Mouse (Mus musculus): ENCODE results near the gene Pex6. TPM values are rescaled to one million over a fixed set of nuclear protein-coding genes. Genes with fewer than 3 reads are reported as not detected.

Gene Pex6
- total and polyA plus RNA-seq, 3 experiments = 13.7 to 31.8 (median 26.5) TPM

GRCm38 (mm10) chr17:46774131-46774472, 62.8 kb downstream of the Pex6 start:
- no peaks in the 10 kb centered on the region for H3K9me3 ChIP-seq (replicated peaks; ENCODE audit: low read length)
- no peak for DNase-seq (ENCODE audit: extremely low read depth)
- in situ Hi-C loops (cut with MboI; ENCODE audit: low pct_ligation_motif_present, low pct_unique_long_range_greater_than_20kb, low sequenced_read_pairs) = loop anchor here (5.0 kb wide), 2 partner anchors 37 to 122 kb away; partner anchors contain the start of gene Cul7
- TF ChIP-seq POLR2A (IDR thresholded peaks at IDR 0.05; ENCODE audit: low read depth, low read length) = peak; percentile 55; the same call in 1 of the 2 replicates
- TF ChIP-seq SIN3A (IDR thresholded peaks at IDR 0.05; ENCODE audit: low read length) = no peak
- H3K79me2 ChIP-seq (replicated peaks; ENCODE audit: control insufficient read depth, extremely low read depth, insufficient read depth, poor library complexity, severe bottlenecking) = peaks cover 8% of the 10 kb centered on the region
- H3K4me3 ChIP-seq (replicated peaks in 1 of 3; ENCODE audit: low read depth in 2 of 3, low read length in 2 of 3, poor library complexity in 1 of 3) = peak overlapping the region in 1 of 3 experiments; percentile 13
- no peaks in the 10 kb centered on the region for H3K27me3 ChIP-seq (replicated peaks)
- peaks cover 42 to 46% of the 10 kb centered on the region in 2 experiments for H3K36me3 ChIP-seq (replicated peaks in 1 of 2; ENCODE audit: control insufficient read depth in 1 of 2, insufficient read depth in 1 of 2, low read length in 1 of 2)
- dilution Hi-C loops (cut with MboI; ENCODE audit: extremely low pct_ligation_motif_present, extremely low pct_unique_long_range_greater_than_20kb, low sequenced_read_pairs) = no loop called here
- peak overlapping the region; percentile 87; the same call in 1 of the 2 replicates for H3K4me2 ChIP-seq (ENCODE audit: insufficient read depth, low read depth, poor library complexity, severe bottlenecking)
- peak overlapping the region; percentile 55 for H3K27ac ChIP-seq (ENCODE audit: insufficient read depth, low read depth)
- no peak overlapping the region for H3K9ac ChIP-seq (ENCODE audit: insufficient read depth, low read depth)
- peaks cover 3 to 26% of the 10 kb centered on the region in 2 experiments; a peak in 3 of 4 replicates for H3K4me1 ChIP-seq (ENCODE audit: control insufficient read depth in 1 of 2, insufficient read depth in 2 of 2)

- dilution Hi-C loops (cut with MboI; ENCODE audit: extremely low pct_ligation_motif_present, extremely low pct_unique_long_range_greater_than_20kb, low sequenced_read_pairs) (no loop called here), in situ Hi-C loops (cut with MboI; ENCODE audit: low pct_ligation_motif_present, low pct_unique_long_range_greater_than_20kb, low sequenced_read_pairs) (no loop called here)
- Histone ChIP-seq H3K9ac (ENCODE audit: insufficient read depth, low read depth) (no peak overlapping the region), H3K79me2 (replicated peaks; ENCODE audit: control insufficient read depth, extremely low read depth, insufficient read depth, poor library complexity, severe bottlenecking) (peaks cover 17% of the 10 kb centered on the region), H3K9me3 (replicated peaks; ENCODE audit: low read length) (no peaks in the 10 kb centered on the region), H3K4me1 (ENCODE audit: control insufficient read depth in 1 of 2, insufficient read depth in 2 of 2) (peaks cover 5 to 34% of the 10 kb centered on the region in 2 experiments; a peak in 3 of 4 replicates), H3K36me3 (replicated peaks in 1 of 2; ENCODE audit: control insufficient read depth in 1 of 2, insufficient read depth in 1 of 2, low read length in 1 of 2) (peaks cover 50 to 55% of the 10 kb centered on the region in 2 experiments), H3K27me3 (replicated peaks) (no peaks in the 10 kb centered on the region), H3K4me2 (ENCODE audit: insufficient read depth, low read depth, poor library complexity, severe bottlenecking) (no peak overlapping the region), H3K4me3 (replicated peaks in 1 of 3; ENCODE audit: low read depth in 2 of 3, low read length in 2 of 3, poor library complexity in 1 of 3) (no peak overlapping the region), H3K27ac (ENCODE audit: insufficient read depth, low read depth) (no peak overlapping the region)
- no peak for DNase-seq (ENCODE audit: extremely low read depth)
- TF ChIP-seq EP300 (IDR thresholded peaks at IDR 0.05; ENCODE audit: low read length) (no peak), CHD2 (IDR thresholded peaks at IDR 0.05; ENCODE audit: low read length) (no peak), RCOR1 (conservative IDR thresholded peaks at IDR 0.05; ENCODE audit: low read depth, low read length) (no peak), POLR2A (IDR thresholded peaks at IDR 0.05; ENCODE audit: low read depth, low read length) (no peak), UBTF (IDR thresholded peaks at IDR 0.05; ENCODE audit: low read depth, low read length) (no peak), MAZ (IDR thresholded peaks at IDR 0.05; ENCODE audit: low read depth, low read length) (no peak), KAT2A (IDR thresholded peaks at IDR 0.05; ENCODE audit: insufficient replicate concordance, low read length) (no peak), ETS1 (conservative IDR thresholded peaks at IDR 0.05; ENCODE audit: low read depth, low read length) (no peak)
These were observed 63.8 kb downstream of the Pex6 start for GRCm38 (mm10) chr17:46775070-46775469.

Other genes starting within 250 kb of the Pex6 start
- 0.04 and 0.08 TPM in 2 replicates for gene Ttbk1, start 223.8 kb upstream of the Pex6 start, total RNA-seq (2012; rRNA removed)
- gene Ttbk1, start 223.8 kb upstream of the Pex6 start, total RNA-seq (2014; rRNA removed) = not detected in 2 replicates
- not detected in 2 replicates for gene Ttbk1, start 223.8 kb upstream of the Pex6 start, polyA plus RNA-seq (2012; ENCODE audit: insufficient read length, low read depth)
- gene Dnph1, start 214.8 kb upstream of the Pex6 start, total RNA-seq (2012; rRNA removed) = 18.5 and 19.9 TPM in 2 replicates
- 27.3 and 30.2 TPM in 2 replicates for gene Dnph1, start 214.8 kb upstream of the Pex6 start, total RNA-seq (2014; rRNA removed)
- gene Dnph1, start 214.8 kb upstream of the Pex6 start, polyA plus RNA-seq (2012; ENCODE audit: insufficient read length, low read depth) = 27.2 and 28.4 TPM in 2 replicates
- 0.08 TPM in 2 replicates for gene Cul9, start 165.1 kb upstream of the Pex6 start, total RNA-seq (2012; rRNA removed)
- gene Cul9, start 165.1 kb upstream of the Pex6 start, total RNA-seq (2014; rRNA removed) = 0.05 TPM in 1 of 2 replicates, not detected in the other
- gene Cul9, start 165.1 kb upstream of the Pex6 start, polyA plus RNA-seq (2012; ENCODE audit: insufficient read length, low read depth) = 0.27 and 0.65 TPM in 2 replicates
- 38.2 and 48.1 TPM in 2 replicates for gene Srf, start 155.3 kb upstream of the Pex6 start, total RNA-seq (2012; rRNA removed)
- 40.8 and 54.5 TPM in 2 replicates for gene Srf, start 155.3 kb upstream of the Pex6 start, total RNA-seq (2014; rRNA removed)
- 60.1 and 81.6 TPM in 2 replicates for gene Srf, start 155.3 kb upstream of the Pex6 start, polyA plus RNA-seq (2012; ENCODE audit: insufficient read length, low read depth)
- gene Ptk7, start 82.0 kb upstream of the Pex6 start, total RNA-seq (2012; rRNA removed) = 2.9 and 4.8 TPM in 2 replicates
- 0.11 and 0.14 TPM in 2 replicates for gene Ptk7, start 82.0 kb upstream of the Pex6 start, total RNA-seq (2014; rRNA removed)
- gene Ptk7, start 82.0 kb upstream of the Pex6 start, polyA plus RNA-seq (2012; ENCODE audit: insufficient read length, low read depth) = 0.20 and 0.29 TPM in 2 replicates
- 7.8 and 10.7 TPM in 2 replicates for gene Klc4, start 65.4 kb upstream of the Pex6 start, total RNA-seq (2012; rRNA removed)
- 6.6 and 8.3 TPM in 2 replicates for gene Klc4, start 65.4 kb upstream of the Pex6 start, total RNA-seq (2014; rRNA removed)
- gene Klc4, start 65.4 kb upstream of the Pex6 start, polyA plus RNA-seq (2012; ENCODE audit: insufficient read length, low read depth) = 6.7 and 7.8 TPM in 2 replicates
- gene Mrpl2, start 65.2 kb upstream of the Pex6 start, total RNA-seq (2012; rRNA removed) = 235 and 238 TPM in 2 replicates
- gene Mrpl2, start 65.2 kb upstream of the Pex6 start, total RNA-seq (2014; rRNA removed) = 128 and 130 TPM in 2 replicates
- 158 and 201 TPM in 2 replicates for gene Mrpl2, start 65.2 kb upstream of the Pex6 start, polyA plus RNA-seq (2012; ENCODE audit: insufficient read length, low read depth)
- 76.0 and 82.5 TPM in 2 replicates for gene Cul7, start 61.1 kb upstream of the Pex6 start, total RNA-seq (2012; rRNA removed)
- 33.3 and 37.7 TPM in 2 replicates for gene Cul7, start 61.1 kb upstream of the Pex6 start, total RNA-seq (2014; rRNA removed)
- 65.9 and 68.1 TPM in 2 replicates for gene Cul7, start 61.1 kb upstream of the Pex6 start, polyA plus RNA-seq (2012; ENCODE audit: insufficient read length, low read depth)
- 46.1 and 55.0 TPM in 2 replicates for gene Rrp36, start 37.1 kb upstream of the Pex6 start, total RNA-seq (2012; rRNA removed)
- gene Rrp36, start 37.1 kb upstream of the Pex6 start, total RNA-seq (2014; rRNA removed) = 53.6 and 55.2 TPM in 2 replicates
- 38.1 and 49.3 TPM in 2 replicates for gene Rrp36, start 37.1 kb upstream of the Pex6 start, polyA plus RNA-seq (2012; ENCODE audit: insufficient read length, low read depth)
- 94.3 and 106 TPM in 2 replicates for gene Mea1, start 32.7 kb upstream of the Pex6 start, total RNA-seq (2012; rRNA removed)
- 68.3 and 73.8 TPM in 2 replicates for gene Mea1, start 32.7 kb upstream of the Pex6 start, total RNA-seq (2014; rRNA removed)
- gene Mea1, start 32.7 kb upstream of the Pex6 start, polyA plus RNA-seq (2012; ENCODE audit: insufficient read length, low read depth) = 86.1 and 110 TPM in 2 replicates
- gene Klhdc3, start 30.5 kb upstream of the Pex6 start, total RNA-seq (2012; rRNA removed) = 66.7 and 72.3 TPM in 2 replicates
- 15.9 and 19.5 TPM in 2 replicates for gene Klhdc3, start 30.5 kb upstream of the Pex6 start, total RNA-seq (2014; rRNA removed)
- 126 and 130 TPM in 2 replicates for gene Klhdc3, start 30.5 kb upstream of the Pex6 start, polyA plus RNA-seq (2012; ENCODE audit: insufficient read length, low read depth)
- gene Ppp2r5d, start 6.4 kb upstream of the Pex6 start, total RNA-seq (2012; rRNA removed) = 57.7 and 63.8 TPM in 2 replicates
- gene Ppp2r5d, start 6.4 kb upstream of the Pex6 start, total RNA-seq (2014; rRNA removed) = 56.2 and 59.0 TPM in 2 replicates
- 70.6 and 75.4 TPM in 2 replicates for gene Ppp2r5d, start 6.4 kb upstream of the Pex6 start, polyA plus RNA-seq (2012; ENCODE audit: insufficient read length, low read depth)
- gene Gnmt, start 17.7 kb downstream of the Pex6 start, total RNA-seq (2012; rRNA removed) = 0.13 and 0.25 TPM in 2 replicates
- 0.38 TPM in 1 of 2 replicates, not detected in the other for gene Gnmt, start 17.7 kb downstream of the Pex6 start, total RNA-seq (2014; rRNA removed)
- 0.71 and 1.2 TPM in 2 replicates for gene Gnmt, start 17.7 kb downstream of the Pex6 start, polyA plus RNA-seq (2012; ENCODE audit: insufficient read length, low read depth)
- gene Cnpy3, start 40.8 kb downstream of the Pex6 start, total RNA-seq (2012; rRNA removed) = 82.5 and 102 TPM in 2 replicates
- gene Cnpy3, start 40.8 kb downstream of the Pex6 start, total RNA-seq (2014; rRNA removed) = 78.6 and 80.4 TPM in 2 replicates
- gene Cnpy3, start 40.8 kb downstream of the Pex6 start, polyA plus RNA-seq (2012; ENCODE audit: insufficient read length, low read depth) = 94.8 and 111 TPM in 2 replicates
- 0.34 and 0.59 TPM in 2 replicates for gene Ptcra, start 52.2 kb downstream of the Pex6 start, total RNA-seq (2012; rRNA removed)
- 0.17 TPM in 1 of 2 replicates, not detected in the other for gene Ptcra, start 52.2 kb downstream of the Pex6 start, total RNA-seq (2014; rRNA removed)
- gene Ptcra, start 52.2 kb downstream of the Pex6 start, polyA plus RNA-seq (2012; ENCODE audit: insufficient read length, low read depth) = 0.56 and 0.71 TPM in 2 replicates
- gene 2310039H08Rik, start 61.2 kb downstream of the Pex6 start, total RNA-seq (2012; rRNA removed) = 47.0 and 65.8 TPM in 2 replicates
- gene 2310039H08Rik, start 61.2 kb downstream of the Pex6 start, total RNA-seq (2014; rRNA removed) = 52.5 and 79.3 TPM in 2 replicates
- 28.1 and 33.3 TPM in 2 replicates for gene 2310039H08Rik, start 61.2 kb downstream of the Pex6 start, polyA plus RNA-seq (2012; ENCODE audit: insufficient read length, low read depth)
- gene Rpl7l1, start 71.2 kb downstream of the Pex6 start, total RNA-seq (2012; rRNA removed) = 160 and 202 TPM in 2 replicates
- gene Rpl7l1, start 71.2 kb downstream of the Pex6 start, total RNA-seq (2014; rRNA removed) = 261 and 301 TPM in 2 replicates
- 296 and 383 TPM in 2 replicates for gene Rpl7l1, start 71.2 kb downstream of the Pex6 start, polyA plus RNA-seq (2012; ENCODE audit: insufficient read length, low read depth)
- gene Bicral, start 147.0 kb downstream of the Pex6 start, total RNA-seq (2012; rRNA removed) = 7.1 and 7.4 TPM in 2 replicates
- gene Bicral, start 147.0 kb downstream of the Pex6 start, total RNA-seq (2014; rRNA removed) = 2.4 and 3.0 TPM in 2 replicates
- 5.0 and 5.9 TPM in 2 replicates for gene Bicral, start 147.0 kb downstream of the Pex6 start, polyA plus RNA-seq (2012; ENCODE audit: insufficient read length, low read depth)
- 27.8 and 32.8 TPM in 2 replicates for gene Tbcc, start 179.2 kb downstream of the Pex6 start, total RNA-seq (2012; rRNA removed)
- 19.4 and 21.6 TPM in 2 replicates for gene Tbcc, start 179.2 kb downstream of the Pex6 start, total RNA-seq (2014; rRNA removed)
- gene Tbcc, start 179.2 kb downstream of the Pex6 start, polyA plus RNA-seq (2012; ENCODE audit: insufficient read length, low read depth) = 15.1 and 16.4 TPM in 2 replicates
- gene Prph2, start 199.0 kb downstream of the Pex6 start, total RNA-seq (2012; rRNA removed) = not detected in 2 replicates
- not detected in 2 replicates for gene Prph2, start 199.0 kb downstream of the Pex6 start, total RNA-seq (2014; rRNA removed)
- not detected in 2 replicates for gene Prph2, start 199.0 kb downstream of the Pex6 start, polyA plus RNA-seq (2012; ENCODE audit: insufficient read length, low read depth)

Data from CH12.LX (cell line).